In genomic region chr6:12127287-12127686, GRCm38 (mm10) we compare ENCODE assay signal across 18 mouse cellular contexts.
"Had no signal": no experiment of that assay in that cellular context is flagged by ENCODE, and none has a peak within 500 bp of the region (broad histone marks: within the 10 kb centered on the region; RNA-seq: fewer than 3 reads in every experiment).

No protein-coding gene starts in this region.

- ATAC-seq: hindbrain, embryonic 16.5 days; inflammation-experienced regulatory T-cells, adult 6 months; intestine, embryonic 15.5 days; intestine, postnatal 0 days; liver, embryonic 12.5 days had no signal

- DNase-seq: gastrocnemius, postnatal 14 days; gastrocnemius, postnatal 36 days; heart, adult 11 months; heart, adult 2 months; heart, postnatal 14 days; heart, postnatal 36 days; kidney, adult 18-20 months; kidney, adult 8-10 months; kidney, postnatal 10 days; kidney, postnatal 25 days; layer of hippocampus, adult 9-11 months; layer of hippocampus, postnatal 36 days; left cerebral cortex, postnatal 4 days had no signal
